Mouse (Mus musculus) c-Kit-positive CD71-positive TER-119-positive erythroid progenitor cells, embryonic 14.5 days (primary cell): ENCODE results near the gene 3100002H09Rik.
A peak's percentile ranks its signal among the peaks of the same experiment; 100 is the strongest.

Experiments used
- DNase-seq: peaks from one replicate; pipeline ENCODE4 v3.0.0-alpha.2; 2013; ENCODE audit warnings: low spot score

3100002H09Rik gene

DNA sequence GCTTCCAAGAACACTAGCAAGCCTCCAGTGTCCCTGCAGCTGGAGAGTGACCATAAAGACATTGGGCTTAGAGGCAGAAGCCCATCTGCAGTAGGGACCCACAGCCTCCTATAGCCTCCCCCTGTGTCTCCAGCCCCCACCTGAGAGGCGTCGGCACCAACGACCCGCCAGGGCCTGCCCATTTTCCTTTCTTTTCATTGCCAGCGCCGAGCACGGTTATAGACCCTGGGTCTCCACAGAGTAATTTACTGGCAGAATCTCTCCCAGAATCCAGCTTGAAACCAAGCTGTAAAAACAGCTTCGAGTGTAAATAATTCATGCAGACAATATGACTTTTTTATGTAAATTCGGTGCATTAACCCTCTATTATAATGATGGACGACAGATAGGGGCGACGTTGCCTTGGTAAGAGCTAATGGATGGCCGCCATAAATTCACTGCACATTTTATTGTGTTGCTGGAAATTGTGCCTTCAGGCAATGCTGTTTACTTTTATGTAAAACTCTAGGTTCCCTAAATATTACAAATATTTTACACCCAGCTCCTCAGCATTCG is 4.9 kb upstream of the 3100002H09Rik start:
- no peak for DNase-seq

DNA sequence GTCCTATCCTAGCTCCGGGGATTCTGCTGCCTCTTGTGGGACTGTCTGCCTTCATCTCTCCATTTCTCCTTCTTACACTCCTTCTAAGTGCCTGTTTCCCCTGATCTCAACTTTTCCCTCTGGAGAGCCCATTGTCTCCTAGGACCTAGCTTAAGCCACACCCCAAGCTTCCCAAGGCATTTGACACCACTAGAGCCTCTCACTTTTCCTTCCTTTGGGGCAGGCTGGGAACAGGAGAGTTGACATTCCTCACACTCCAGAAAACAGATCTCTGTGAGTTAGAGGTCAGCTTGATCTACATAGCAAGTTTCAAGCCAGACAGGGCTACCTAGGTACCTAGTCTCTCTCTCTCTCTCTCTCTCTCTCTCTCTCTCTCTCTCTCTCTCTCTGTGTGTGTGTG is 3.6 kb upstream of the 3100002H09Rik start:
- DNase-seq: no peak

DNA sequence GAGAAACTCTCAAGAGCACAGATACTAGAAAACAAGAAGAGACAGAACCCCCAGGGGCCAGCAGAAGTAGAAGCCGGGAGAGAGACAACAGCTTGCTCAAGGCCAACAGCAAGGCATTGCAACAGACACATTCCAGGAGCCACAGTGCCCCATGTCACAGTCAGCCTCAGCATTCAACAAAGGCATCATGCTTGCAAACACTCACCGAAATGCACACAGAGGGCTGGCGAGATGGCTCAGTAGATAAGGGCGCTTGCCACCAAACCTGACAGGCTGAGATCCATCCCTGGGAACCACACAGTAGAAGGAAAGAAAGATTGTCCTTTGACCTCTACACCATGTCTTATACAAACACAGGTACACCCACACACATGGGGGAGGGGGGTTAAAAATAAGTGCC is 1.2 kb upstream of the 3100002H09Rik start:
- no peak for DNase-seq

DNA sequence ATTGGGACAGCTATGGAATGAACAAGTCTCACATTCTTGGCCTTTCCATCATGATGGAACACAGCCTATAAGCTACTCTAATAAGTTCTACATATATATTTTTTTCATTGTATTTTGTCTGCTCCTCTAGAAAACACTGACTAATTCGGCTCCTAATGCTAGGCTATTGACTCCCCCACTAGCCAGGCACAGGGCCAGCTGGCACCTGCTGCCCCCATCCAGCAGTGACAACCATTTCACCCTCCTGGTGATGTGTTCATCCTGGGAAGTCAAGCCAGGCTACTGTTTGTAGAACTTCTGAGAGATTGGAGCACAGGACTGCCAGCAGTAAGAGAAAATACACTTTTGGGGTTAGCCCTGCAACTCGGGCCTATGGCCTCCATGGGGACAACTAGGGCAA is 537 bp downstream of the 3100002H09Rik start:
- DNase-seq: no peak

GRCm38 (mm10) chr4:124607166-124607565 is 3.4 kb downstream of the 3100002H09Rik start:
- DNase-seq: no peak

- DNase-seq: peak; percentile 90
These were observed 4.4 kb downstream of the 3100002H09Rik start for GRCm38 (mm10) chr4:124606180-124606579.

- DNase-seq: peak; percentile 60
These were observed 5.3 kb downstream of the 3100002H09Rik start for GRCm38 (mm10) chr4:124605255-124605654.

DNA sequence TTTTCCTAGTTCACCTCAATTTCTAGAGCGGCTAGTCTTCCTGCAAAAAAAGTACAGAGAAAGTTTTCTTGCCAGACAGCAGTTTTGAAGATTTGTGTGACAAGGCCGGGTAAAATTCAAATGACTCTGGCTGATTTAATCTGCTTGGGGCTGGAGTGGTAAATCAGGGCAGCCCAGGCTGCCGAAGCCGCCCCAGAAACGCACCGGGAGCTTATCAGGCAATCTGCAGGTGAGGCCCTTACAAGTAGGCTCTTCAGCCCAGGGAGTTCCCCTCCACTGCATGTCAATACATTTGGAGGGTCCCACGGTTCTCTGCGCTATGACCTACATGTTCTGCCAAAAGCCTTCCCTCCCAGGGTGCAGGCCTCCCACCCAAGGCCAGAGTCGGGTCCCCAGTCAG is 6.9 kb downstream of the 3100002H09Rik start:
- no peak for DNase-seq

- no peak for DNase-seq
These were observed 14.7 kb downstream of the 3100002H09Rik start for GRCm38 (mm10) chr4:124595929-124596328.

GRCm38 (mm10) chr4:124594933-124595332 is 15.7 kb downstream of the 3100002H09Rik start:
- DNase-seq: no peak

- no peak for DNase-seq
These were observed 16.9 kb downstream of the 3100002H09Rik start for GRCm38 (mm10) chr4:124593691-124594090.

- DNase-seq: no peak
These were observed 17.4 kb downstream of the 3100002H09Rik start for GRCm38 (mm10) chr4:124593210-124593609.

- no peak for DNase-seq
These were observed 18.4 kb downstream of the 3100002H09Rik start for GRCm38 (mm10) chr4:124592241-124592640.

GRCm38 (mm10) chr4:124580695-124581094 is 29.9 kb downstream of the 3100002H09Rik start:
- DNase-seq: no peak

DNA sequence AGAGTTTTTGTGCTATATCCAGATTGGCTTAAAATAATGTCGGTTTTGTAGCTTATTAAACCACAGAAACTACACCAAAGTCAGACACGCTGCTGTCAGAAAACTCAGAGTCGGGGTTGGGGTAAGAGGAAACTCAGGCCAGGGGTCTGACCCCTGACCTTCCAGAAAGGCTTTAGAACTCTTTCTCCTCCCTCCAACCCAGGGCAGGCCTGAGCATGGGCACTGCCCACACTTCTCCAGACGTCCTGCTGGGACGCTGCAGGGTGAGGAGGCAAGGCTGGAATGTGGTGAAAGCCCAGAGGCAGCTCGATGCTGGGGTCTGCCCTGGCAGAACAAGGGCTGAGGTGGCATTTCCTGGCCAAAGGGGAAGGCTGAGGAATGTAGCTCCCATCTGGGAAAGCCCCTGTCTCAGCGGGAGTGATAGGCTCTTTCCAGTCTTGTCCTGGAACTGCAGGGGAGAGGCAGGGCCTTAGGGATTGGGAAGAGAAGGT is 34.6 kb downstream of the 3100002H09Rik start:
- no peak for DNase-seq

DNA sequence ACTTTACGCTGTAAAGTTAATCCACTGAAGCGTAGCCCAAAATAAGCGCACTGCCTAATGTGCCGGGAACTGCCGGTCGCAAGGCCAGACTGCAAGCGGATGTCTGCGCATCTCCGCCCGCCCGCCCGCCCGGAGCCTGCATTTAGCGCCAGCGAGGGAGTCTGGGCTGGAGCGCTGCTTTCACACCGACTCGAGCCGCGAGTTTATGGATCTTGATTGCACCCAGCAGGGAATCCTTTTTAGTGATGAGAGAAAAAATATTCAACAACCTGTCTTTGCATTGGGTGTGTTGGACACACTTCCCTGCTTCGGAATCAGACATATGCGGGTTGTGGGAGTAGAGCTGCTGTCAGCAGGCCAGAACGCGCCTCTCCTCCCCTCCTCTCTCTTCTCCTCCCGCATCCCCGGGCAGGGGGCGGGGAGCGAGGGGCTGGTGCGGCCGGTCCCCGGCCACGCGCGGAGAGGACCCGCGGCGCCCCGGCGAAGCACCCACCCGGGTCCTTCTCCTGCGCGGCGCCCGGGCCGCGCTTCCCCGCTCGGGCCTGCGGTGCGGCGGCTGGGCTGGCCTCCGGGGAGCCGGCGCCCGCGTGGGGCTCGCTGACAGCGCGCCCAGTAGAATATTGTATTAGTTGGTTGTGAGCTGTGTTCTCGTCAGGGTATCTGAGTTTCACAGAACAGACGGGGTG is 35.2 kb downstream of the 3100002H09Rik start:
- DNase-seq: no peak

- DNase-seq: no peak
These were observed 37.0 kb downstream of the 3100002H09Rik start for GRCm38 (mm10) chr4:124573586-124573985.

- no peak for DNase-seq
These were observed 39.6 kb downstream of the 3100002H09Rik start for GRCm38 (mm10) chr4:124570977-124571376.

DNA sequence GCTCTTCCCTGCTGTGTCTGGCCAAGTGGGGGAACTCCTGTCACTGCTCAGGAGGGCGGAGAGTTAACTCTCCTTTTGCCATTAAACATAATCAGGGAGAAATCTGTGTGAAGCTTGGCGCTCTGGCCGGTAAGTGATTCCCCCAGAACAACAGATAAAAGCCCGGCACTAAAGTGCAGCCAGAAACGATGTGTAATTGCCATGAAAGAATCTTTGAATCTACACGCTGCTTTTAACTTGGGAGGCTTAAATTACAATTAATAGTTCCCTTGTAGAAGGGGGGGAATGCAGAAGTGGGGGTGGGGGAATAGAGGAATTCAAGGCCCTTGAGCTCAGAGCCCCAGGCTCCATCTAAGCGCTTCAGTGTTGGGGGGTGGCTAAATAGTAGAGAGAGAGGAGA is 40.9 kb downstream of the 3100002H09Rik start:
- no peak for DNase-seq

DNA sequence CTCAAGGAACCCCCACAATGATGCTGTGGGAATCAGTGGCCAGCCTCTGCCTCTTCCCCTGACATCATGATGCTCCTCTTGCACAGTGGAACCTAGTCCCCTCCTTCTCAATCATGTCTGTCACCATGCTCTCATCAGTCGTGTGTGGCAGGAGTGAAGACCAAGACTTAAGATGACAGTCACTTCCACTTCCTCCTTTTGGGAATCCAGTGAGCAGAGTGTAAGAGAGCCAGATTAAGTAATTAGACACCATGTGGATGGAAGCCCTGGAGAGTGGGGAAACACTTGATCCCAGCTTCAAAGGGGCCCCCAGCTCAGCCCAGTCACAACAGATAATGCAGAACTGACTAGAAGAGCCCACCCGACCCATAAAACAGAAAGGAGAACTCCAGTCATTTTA is 47.2 kb downstream of the 3100002H09Rik start:
- no peak for DNase-seq

DNA sequence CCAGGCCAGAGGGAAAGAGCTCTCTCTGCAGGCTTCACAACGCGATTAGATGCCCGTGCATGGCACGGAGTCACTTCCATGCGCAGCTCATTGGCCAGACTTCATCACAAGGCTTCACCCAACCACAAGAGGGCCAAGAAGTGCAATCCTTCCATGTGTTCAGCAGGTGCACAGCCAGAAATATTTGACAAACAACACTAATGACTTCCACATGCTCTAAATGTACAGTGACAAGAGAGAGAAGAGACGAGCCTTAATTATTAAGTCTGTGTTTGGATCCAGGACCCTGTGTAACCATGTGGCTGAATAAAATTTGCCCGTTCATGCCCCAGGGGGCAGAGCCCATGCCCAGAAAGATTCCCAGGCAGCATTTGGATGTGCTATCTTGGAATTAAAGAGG is 47.9 kb downstream of the 3100002H09Rik start:
- DNase-seq: no peak
